Mouse (Mus musculus): ENCODE results near the gene Dgki. TPM values are rescaled to one million over a fixed set of nuclear protein-coding genes. Genes with fewer than 3 reads are reported as not detected.

Dgki gene
- polyA plus RNA-seq, 1 experiment from 2014 or later = 0.85 TPM

- H3K9me3 ChIP-seq = no peaks in the 10 kb centered on the region
- H3K36me3 ChIP-seq = peaks cover 11% of the 10 kb centered on the region; the same call in 1 of the 2 replicates
- WGBS = 73% methylated on average over 3 of the region's 3 CpGs
- DNase-seq (ENCODE audit: low spot score) = peak; percentile 57
- no peak overlapping the region for H3K27ac ChIP-seq
- H3K4me1 ChIP-seq = peaks cover 21% of the 10 kb centered on the region
- no peak overlapping the region for H3K4me3 ChIP-seq
- H3K27me3 ChIP-seq (ENCODE audit: insufficient read depth, poor library complexity, severe bottlenecking) = no peaks in the 10 kb centered on the region
Observed at GRCm38 (mm10) chr6:37325076-37325475, 25.1 kb upstream of the Dgki start.

GRCm38 (mm10) chr6:37322641-37323040 is 22.7 kb upstream of the Dgki start:
- Histone ChIP-seq H3K27ac (no peak overlapping the region), H3K27me3 (ENCODE audit: insufficient read depth, poor library complexity, severe bottlenecking) (no peaks in the 10 kb centered on the region), H3K4me1 (peaks cover 4% of the 10 kb centered on the region), H3K4me3 (no peak overlapping the region), H3K9me3 (no peaks in the 10 kb centered on the region), H3K36me3 (no peaks in the 10 kb centered on the region)
- DNase-seq (ENCODE audit: low spot score) = no peak
- WGBS = 85% methylated on average over 7 of the region's 7 CpGs

GRCm38 (mm10) chr6:37322088-37322487 is 22.1 kb upstream of the Dgki start:
- no peak overlapping the region for H3K4me3 ChIP-seq
- 92% methylated on average over 9 of the region's 9 CpGs for WGBS
- no peaks in the 10 kb centered on the region; the same call in 1 of the 2 replicates for H3K4me1 ChIP-seq
- no peak overlapping the region for H3K27ac ChIP-seq
- DNase-seq (ENCODE audit: low spot score) = no peak
- no peaks in the 10 kb centered on the region for H3K27me3 ChIP-seq (ENCODE audit: insufficient read depth, poor library complexity, severe bottlenecking)
- no peaks in the 10 kb centered on the region for H3K36me3 ChIP-seq
- H3K9me3 ChIP-seq = no peaks in the 10 kb centered on the region

DNA sequence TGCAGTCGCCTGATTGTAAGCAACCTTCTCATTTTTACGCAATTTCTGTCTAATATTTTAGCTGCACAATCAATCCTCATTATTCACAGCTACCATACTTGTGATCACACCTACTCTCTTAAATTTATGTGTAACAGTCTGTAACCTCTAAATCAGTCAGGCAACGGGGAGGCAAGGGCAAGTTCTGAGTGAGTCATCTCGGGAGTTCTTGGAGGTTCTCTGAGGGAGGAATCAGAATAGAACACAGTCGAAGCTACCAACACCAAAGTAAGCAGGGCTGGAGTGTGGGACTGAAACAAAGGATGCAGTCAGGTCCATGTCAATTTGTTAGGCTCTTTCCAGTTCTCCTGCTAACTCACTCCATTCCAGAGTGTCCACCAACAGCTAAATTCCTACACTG is 17.9 kb upstream of the Dgki start:
- no peaks in the 10 kb centered on the region for H3K4me1 ChIP-seq
- H3K9me3 ChIP-seq = no peaks in the 10 kb centered on the region
- no peak for DNase-seq (ENCODE audit: low spot score)
- no peak overlapping the region for H3K4me3 ChIP-seq
- whole genome bisulfite sequencing = 67% methylated on average over 5 of the region's 5 CpGs
- no peak overlapping the region for H3K27ac ChIP-seq
- no peaks in the 10 kb centered on the region for H3K27me3 ChIP-seq (ENCODE audit: insufficient read depth, poor library complexity, severe bottlenecking)
- no peaks in the 10 kb centered on the region for H3K36me3 ChIP-seq

DNA sequence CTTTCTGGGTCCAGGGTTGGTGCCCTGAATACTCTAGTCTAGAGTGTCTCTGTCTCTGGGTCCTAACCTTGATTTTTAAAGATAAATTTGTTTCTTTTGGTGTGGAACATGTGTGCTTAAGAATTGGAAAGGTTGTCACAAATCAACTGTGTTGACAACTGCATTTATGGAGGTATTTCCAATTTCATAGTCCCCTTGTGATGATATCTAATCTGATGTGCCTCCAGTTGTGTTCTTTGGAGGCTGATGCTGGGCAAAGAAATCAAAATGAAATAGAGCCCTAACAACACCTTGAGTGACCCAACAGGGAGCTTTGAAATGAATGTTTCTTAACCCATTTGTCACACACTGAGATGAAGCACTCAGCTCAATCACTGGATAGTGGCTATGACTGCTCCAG is 15.5 kb upstream of the Dgki start:
- Histone ChIP-seq H3K36me3 (no peaks in the 10 kb centered on the region), H3K27ac (no peak overlapping the region), H3K9me3 (no peaks in the 10 kb centered on the region), H3K27me3 (ENCODE audit: insufficient read depth, poor library complexity, severe bottlenecking) (no peaks in the 10 kb centered on the region), H3K4me1 (no peaks in the 10 kb centered on the region), H3K4me3 (no peak overlapping the region)
- no peak for DNase-seq (ENCODE audit: low spot score)

DNA sequence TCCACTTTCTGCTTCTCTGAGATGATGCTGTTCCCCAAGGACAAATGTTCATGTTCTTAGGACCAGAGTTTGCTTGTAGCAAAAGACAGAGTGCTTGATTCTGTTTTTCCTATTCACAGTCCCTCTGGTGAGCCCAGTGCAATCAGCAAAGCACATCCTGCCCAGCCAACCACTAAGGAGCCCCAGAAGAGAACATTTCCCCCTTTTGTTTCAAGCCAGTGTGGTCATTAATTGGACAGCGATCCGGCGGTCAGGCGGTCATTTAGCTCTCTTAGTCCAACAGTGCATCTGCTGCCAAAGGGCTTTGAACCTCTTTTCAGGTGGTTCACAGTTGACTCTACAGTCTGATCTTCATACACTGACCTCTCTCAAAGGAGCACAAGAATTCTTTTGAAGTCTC is 10.6 kb upstream of the Dgki start:
- Histone ChIP-seq H3K27ac (no peak overlapping the region), H3K27me3 (ENCODE audit: insufficient read depth, poor library complexity, severe bottlenecking) (no peaks in the 10 kb centered on the region), H3K4me1 (no peaks in the 10 kb centered on the region), H3K4me3 (no peak overlapping the region), H3K36me3 (no peaks in the 10 kb centered on the region), H3K9me3 (no peaks in the 10 kb centered on the region)
- 85% methylated on average over 4 of the region's 4 CpGs for WGBS
- DNase-seq (ENCODE audit: low spot score) = peak; percentile 41

GRCm38 (mm10) chr6:37306616-37307015 is 6.6 kb upstream of the Dgki start:
- Histone ChIP-seq H3K27ac (no peak overlapping the region), H3K9me3 (no peaks in the 10 kb centered on the region), H3K36me3 (no peaks in the 10 kb centered on the region), H3K4me3 (no peak overlapping the region), H3K27me3 (ENCODE audit: insufficient read depth, poor library complexity, severe bottlenecking) (peaks cover 9% of the 10 kb centered on the region), H3K4me1 (no peaks in the 10 kb centered on the region)
- 74% methylated on average over 1 of the region's 1 CpGs for WGBS
- peak; percentile 64 for DNase-seq (ENCODE audit: low spot score)

DNA sequence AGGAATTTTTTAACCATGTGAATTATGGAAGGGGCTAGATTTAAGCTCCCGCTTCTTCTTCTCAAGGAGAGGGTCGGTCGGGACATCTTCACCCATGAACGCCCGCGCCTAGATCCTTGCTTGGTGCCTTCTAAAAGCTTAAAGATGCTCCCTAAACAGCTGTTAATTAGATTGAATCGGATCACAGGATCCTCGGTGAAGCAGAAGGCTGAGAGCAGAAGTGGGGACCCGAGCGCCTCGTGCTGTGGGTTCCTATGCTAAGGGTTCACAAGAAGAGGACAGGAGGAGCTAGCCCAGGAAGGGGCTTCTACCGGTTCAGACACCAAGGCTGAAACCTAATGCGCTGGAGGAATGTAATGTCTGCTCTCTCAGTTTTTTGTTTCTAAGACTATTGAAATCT is 508 bp upstream of the Dgki start:
- Histone ChIP-seq H3K4me3 (peak overlapping the region; percentile 72), H3K9me3 (no peaks in the 10 kb centered on the region), H3K36me3 (no peaks in the 10 kb centered on the region), H3K27me3 (ENCODE audit: insufficient read depth, poor library complexity, severe bottlenecking) (peaks cover 59% of the 10 kb centered on the region), H3K27ac (no peak overlapping the region), H3K4me1 (peaks cover 11% of the 10 kb centered on the region)
- DNase-seq (ENCODE audit: low spot score) = no peak
- WGBS = 11% methylated on average over 13 of the region's 13 CpGs

- peak overlapping the region; percentile 72 for H3K4me3 ChIP-seq
- no peaks in the 10 kb centered on the region for H3K36me3 ChIP-seq
- H3K9me3 ChIP-seq = no peaks in the 10 kb centered on the region
- WGBS = 41% methylated on average over 4 of the region's 4 CpGs
- no peak for DNase-seq (ENCODE audit: low spot score)
- peaks cover 11% of the 10 kb centered on the region for H3K4me1 ChIP-seq
- peaks cover 59% of the 10 kb centered on the region for H3K27me3 ChIP-seq (ENCODE audit: insufficient read depth, poor library complexity, severe bottlenecking)
- no peak overlapping the region for H3K27ac ChIP-seq
Observed at GRCm38 (mm10) chr6:37298982-37299381, 1.0 kb downstream of the Dgki start.

DNA sequence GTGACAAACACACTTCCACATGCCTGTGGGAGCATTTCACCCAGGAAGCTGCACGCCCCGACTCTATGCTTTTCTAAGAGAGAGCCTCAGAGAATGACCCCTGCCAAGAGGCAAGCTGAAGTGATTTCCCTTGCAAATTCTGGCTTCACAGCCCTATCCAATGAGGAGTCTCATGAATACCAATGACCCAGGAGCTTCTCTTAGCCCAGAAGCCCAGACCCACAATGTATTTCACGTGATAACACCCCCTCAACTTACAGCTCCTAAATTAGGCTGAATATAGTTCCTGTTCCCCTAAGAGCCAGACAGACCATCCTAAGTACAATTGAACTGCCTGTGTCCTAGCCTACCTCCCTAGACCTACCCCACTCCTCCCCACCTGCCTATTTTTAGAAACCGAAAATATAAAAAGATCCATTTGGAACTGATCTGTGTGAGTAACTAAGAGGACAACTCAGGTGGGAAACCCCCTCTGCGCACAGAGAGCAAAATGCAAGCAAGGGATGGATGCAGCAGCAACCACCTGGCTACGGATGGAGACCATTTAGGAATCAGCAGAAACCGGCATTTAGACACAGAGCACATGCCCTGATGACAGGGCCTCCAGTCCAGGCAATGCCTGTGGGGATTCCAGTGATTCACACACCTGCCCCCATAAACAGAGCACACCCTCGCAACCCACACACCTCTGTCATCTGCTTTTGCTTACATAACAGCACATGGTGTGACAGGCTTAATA is 2.1 kb downstream of the Dgki start:
- H3K27ac ChIP-seq = no peak overlapping the region
- 47% methylated on average over 8 of the region's 8 CpGs for WGBS
- DNase-seq (ENCODE audit: low spot score) = no peak
- no peak overlapping the region for H3K4me3 ChIP-seq
- H3K4me1 ChIP-seq = peaks cover 11% of the 10 kb centered on the region
- H3K27me3 ChIP-seq (ENCODE audit: insufficient read depth, poor library complexity, severe bottlenecking) = peaks cover 53% of the 10 kb centered on the region
- H3K9me3 ChIP-seq = no peaks in the 10 kb centered on the region
- no peaks in the 10 kb centered on the region for H3K36me3 ChIP-seq

DNA sequence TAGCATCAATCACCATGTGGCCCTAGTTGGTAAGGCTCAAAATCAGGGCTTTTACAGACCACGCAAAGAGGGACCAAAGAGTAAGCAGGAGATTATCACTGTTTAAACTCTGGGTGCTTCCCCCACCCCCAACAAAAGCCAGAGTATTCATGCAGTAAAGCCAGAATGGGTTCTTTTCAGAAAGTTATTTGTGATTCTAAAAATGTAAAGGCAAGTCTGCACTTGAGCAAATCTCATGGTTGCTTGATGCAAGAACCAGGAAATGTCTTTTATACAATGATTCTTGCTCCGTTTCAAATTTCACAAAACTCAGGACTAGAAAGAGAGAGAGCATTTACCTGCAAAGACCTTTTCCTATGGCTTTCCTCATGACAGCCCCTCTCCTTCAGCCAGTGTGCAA is 7.9 kb downstream of the Dgki start:
- Histone ChIP-seq H3K9me3 (no peaks in the 10 kb centered on the region), H3K4me1 (peaks cover 6% of the 10 kb centered on the region; the same call in 1 of the 2 replicates), H3K4me3 (no peak overlapping the region), H3K27me3 (ENCODE audit: insufficient read depth, poor library complexity, severe bottlenecking) (peaks cover 5% of the 10 kb centered on the region), H3K36me3 (no peaks in the 10 kb centered on the region), H3K27ac (no peak overlapping the region)
- WGBS = 76% methylated on average over 2 of the region's 2 CpGs
- no peak for DNase-seq (ENCODE audit: low spot score)

- Histone ChIP-seq H3K36me3 (no peaks in the 10 kb centered on the region), H3K4me3 (no peak overlapping the region), H3K4me1 (peaks cover 6% of the 10 kb centered on the region; the same call in 1 of the 2 replicates), H3K27ac (0 out of 2 replicates have a peak overlapping the region, but pooled peaks have one; percentile 16), H3K9me3 (no peaks in the 10 kb centered on the region), H3K27me3 (ENCODE audit: insufficient read depth, poor library complexity, severe bottlenecking) (no peaks in the 10 kb centered on the region; the same call in 1 of the 2 replicates)
- DNase-seq (ENCODE audit: low spot score) = no peak
- WGBS = 95% methylated on average over 1 of the region's 1 CpGs
Observed at GRCm38 (mm10) chr6:37291171-37291570, 8.8 kb downstream of the Dgki start.

GRCm38 (mm10) chr6:37290691-37291090 is 9.3 kb downstream of the Dgki start:
- H3K27me3 ChIP-seq (ENCODE audit: insufficient read depth, poor library complexity, severe bottlenecking) = no peaks in the 10 kb centered on the region
- WGBS = 95% methylated on average over 3 of the region's 3 CpGs
- no peaks in the 10 kb centered on the region for H3K36me3 ChIP-seq
- H3K9me3 ChIP-seq = no peaks in the 10 kb centered on the region
- DNase-seq (ENCODE audit: low spot score) = no peak
- H3K4me3 ChIP-seq = no peak overlapping the region
- H3K27ac ChIP-seq = no peak overlapping the region
- H3K4me1 ChIP-seq = peaks cover 6% of the 10 kb centered on the region; the same call in 1 of the 2 replicates

- no peak overlapping the region for H3K27ac ChIP-seq
- 83% methylated on average over 4 of the region's 4 CpGs for WGBS
Observed at GRCm38 (mm10) chr6:37286134-37286533, 13.8 kb downstream of the Dgki start.

More at GRCm38 (mm10) chr6:37286134-37286533, 13.8 kb downstream of the Dgki start:
- no peaks in the 10 kb centered on the region for H3K27me3 ChIP-seq (ENCODE audit: insufficient read depth, poor library complexity, severe bottlenecking)
- H3K4me1 ChIP-seq = peaks cover 29% of the 10 kb centered on the region
- H3K9me3 ChIP-seq = no peaks in the 10 kb centered on the region
- no peak overlapping the region for H3K4me3 ChIP-seq
- DNase-seq (ENCODE audit: low spot score) = no peak
- no peaks in the 10 kb centered on the region for H3K36me3 ChIP-seq
